Mouse (Mus musculus): ENCODE data around the gene Fgf22.
"Not testable (repeated sequence)": the region's sequence is repeated elsewhere in the genome, so short reads cannot be mapped to it uniquely, and the experiment has no call there.

The Fgf22 gene

GRCm38 (mm10) chr10:79733847-79734246 is 21.0 kb upstream of the Fgf22 start:
- no peak for DNase-seq (ENCODE audit: low spot score)

DNA sequence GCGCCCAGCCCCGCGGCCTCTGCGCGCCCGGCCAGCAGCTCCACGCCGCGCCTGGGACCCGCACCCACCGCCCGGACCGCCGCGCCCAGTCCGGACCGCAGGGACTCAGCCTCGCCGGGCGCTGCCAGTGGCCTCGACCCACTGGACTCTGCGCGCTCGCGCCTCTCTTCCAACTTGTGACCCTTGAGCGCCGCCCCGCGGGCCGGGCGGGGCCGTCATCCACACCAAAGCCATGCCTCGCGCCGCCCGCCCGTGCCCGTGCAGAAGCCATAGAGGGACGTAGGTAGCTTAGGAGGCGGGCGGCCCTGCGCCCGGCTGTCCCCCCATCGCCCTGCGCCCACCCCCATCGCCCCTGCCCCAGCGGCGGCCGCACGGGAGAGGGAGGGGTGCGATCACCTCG is 19.5 kb upstream of the Fgf22 start:
- DNase-seq (ENCODE audit: low spot score): no peak

DNA sequence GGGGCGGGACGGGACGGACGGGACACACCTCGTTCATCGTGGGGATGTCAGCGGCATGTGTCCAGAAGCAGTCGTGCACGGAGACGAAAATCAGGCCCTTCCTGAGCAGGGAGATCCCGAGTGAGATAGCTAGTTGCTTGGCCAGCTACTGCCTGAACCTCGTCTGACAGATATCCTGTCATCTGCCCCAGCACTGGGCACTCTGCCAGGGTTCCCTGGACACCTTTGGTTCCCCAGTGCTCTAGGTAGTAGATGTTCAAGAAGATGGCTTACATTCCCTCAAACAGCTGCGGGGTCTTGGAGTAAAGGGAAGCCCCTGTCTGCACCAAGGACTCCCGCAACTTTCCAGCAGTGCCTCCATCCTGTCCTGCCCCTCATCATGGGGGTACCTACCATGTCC is 18.2 kb upstream of the Fgf22 start:
- DNase-seq (ENCODE audit: low spot score): no peak

- no peak for DNase-seq (ENCODE audit: low spot score)
These were observed 16.6 kb upstream of the Fgf22 start for GRCm38 (mm10) chr10:79738259-79738658.

DNA sequence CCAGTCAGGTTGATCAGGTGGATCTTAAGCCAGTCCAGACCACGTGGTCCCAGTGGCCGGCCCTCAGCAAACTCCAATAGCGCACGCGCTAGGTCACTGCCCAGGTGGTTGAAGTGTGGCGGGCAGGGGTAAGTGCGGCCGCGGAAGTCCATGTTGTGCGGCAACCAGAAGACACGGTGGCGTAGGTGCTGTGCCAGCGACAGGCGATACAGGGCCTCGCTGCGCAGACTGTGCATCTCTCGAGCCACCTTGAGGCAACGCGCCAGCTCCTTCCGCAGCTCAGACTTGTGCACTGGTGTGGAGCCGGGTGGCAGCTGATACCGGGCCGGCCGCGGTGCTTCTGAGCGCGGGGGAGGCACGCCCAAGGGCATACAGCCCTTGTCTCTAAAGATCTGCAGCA is 15.6 kb upstream of the Fgf22 start:
- no peak for DNase-seq (ENCODE audit: low spot score)

DNA sequence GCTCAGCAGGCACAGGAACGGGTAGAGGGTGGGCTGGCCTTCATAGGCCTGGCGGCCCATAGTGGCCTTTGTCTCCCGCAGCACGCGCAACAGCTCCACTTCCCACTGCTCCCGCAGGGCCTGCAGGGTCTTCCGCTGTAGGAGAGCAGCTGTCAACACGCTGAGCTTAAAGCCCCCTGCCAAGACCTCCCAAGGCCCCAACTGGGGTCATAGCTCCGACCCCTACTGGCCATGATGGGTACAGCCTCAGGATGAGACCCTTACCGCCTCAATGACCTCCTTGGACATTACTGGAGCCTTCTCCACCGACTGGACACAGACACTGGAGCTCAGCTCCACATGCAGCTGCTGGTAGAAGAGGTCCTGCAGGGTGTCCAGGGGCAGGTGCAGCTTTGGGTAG is 14.0 kb upstream of the Fgf22 start:
- no peak for DNase-seq (ENCODE audit: low spot score)

GRCm38 (mm10) chr10:79743161-79743560 is 11.7 kb upstream of the Fgf22 start:
- DNase-seq (ENCODE audit: low spot score): no peak

- DNase-seq (ENCODE audit: low spot score): no peak
These were observed 11.1 kb upstream of the Fgf22 start for GRCm38 (mm10) chr10:79743650-79744365.

- DNase-seq (ENCODE audit: low spot score): no peak
These were observed 9.5 kb upstream of the Fgf22 start for GRCm38 (mm10) chr10:79745411-79745810.

- DNase-seq (ENCODE audit: low spot score): peak; percentile 94
These were observed 8.7 kb upstream of the Fgf22 start, which contains the start of gene Polrmt for GRCm38 (mm10) chr10:79745898-79746773. Polrmt (minus strand) TSS chr10:79746581.

- peak; percentile 3 for DNase-seq (ENCODE audit: low spot score)
These were observed 8.1 kb upstream of the Fgf22 start for GRCm38 (mm10) chr10:79746774-79747151.

DNA sequence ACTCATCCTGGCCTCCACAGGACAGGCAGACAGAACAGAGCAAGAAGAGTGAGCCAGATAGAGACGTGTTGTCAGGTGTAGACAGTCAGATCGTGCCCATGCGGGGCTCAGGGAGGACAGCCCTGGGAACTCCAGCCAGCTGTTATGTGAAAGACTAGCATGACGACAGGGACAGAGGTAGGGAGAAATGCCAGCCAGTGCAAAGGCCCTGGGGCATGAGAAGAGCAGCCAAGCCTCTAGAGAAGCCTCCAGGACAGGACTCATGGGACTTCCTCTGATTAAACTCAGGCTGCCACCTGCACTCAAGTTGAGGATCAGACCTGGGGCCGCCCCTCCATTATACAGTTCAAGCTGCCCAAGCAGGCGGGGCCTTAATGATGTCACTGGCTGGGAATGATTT is 6.4 kb upstream of the Fgf22 start:
- DNase-seq (ENCODE audit: low spot score): peak; percentile 3

- DNase-seq (ENCODE audit: low spot score): no peak
These were observed 978 bp downstream of the Fgf22 start for GRCm38 (mm10) chr10:79755854-79756253.

DNA sequence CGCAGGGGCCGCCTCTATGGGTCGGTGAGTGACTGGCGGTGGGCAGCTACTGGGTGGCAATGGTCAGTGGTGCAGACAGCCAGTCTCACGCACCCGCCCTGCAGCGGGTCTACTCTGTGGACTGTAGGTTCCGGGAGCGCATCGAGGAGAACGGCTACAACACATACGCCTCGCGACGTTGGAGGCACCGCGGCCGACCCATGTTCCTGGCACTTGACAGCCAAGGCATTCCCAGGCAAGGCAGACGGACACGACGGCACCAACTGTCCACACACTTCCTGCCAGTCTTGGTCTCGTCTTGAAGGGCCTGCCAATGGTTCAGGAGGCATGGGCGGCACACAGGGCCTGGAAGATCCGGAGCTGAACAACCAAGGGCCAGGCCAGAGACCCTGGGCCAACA is 1.8 kb downstream of the Fgf22 start:
- no peak for DNase-seq (ENCODE audit: low spot score)

- not testable (repeated sequence) for DNase-seq (ENCODE audit: low spot score)
These were observed 4.8 kb downstream of the Fgf22 start for GRCm38 (mm10) chr10:79759675-79760074.

GRCm38 (mm10) chr10:79760603-79761143 is 5.8 kb downstream of the Fgf22 start:
- no peak for DNase-seq (ENCODE audit: low spot score)

DNA sequence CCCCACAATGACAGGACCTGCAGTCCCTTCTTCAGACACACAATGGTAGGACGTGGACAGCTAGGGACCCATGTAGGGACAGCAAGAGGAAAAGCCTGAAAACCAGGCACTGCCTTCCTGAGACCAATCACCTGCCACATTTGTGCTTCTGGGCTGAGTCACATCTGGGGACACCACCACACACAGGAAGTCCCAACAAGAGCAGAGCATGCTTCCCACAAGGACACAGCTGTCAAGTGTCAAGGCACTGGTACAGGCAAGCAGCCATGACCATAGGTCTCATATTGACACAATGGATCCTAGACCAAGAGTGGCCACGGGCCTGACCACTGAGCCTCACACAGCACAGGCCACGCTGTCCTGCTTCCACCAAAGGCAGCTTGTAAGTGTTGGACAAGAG is 8.0 kb downstream of the Fgf22 start:
- DNase-seq (ENCODE audit: low spot score): no peak

- DNase-seq (ENCODE audit: low spot score): no peak
These were observed 9.4 kb downstream of the Fgf22 start for GRCm38 (mm10) chr10:79764234-79764633.

GRCm38 (mm10) chr10:79765228-79765745 is 10.4 kb downstream of the Fgf22 start:
- no peak for DNase-seq (ENCODE audit: low spot score)

- no peak for DNase-seq (ENCODE audit: low spot score)
These were observed 11.2 kb downstream of the Fgf22 start for GRCm38 (mm10) chr10:79766001-79766507.

GRCm38 (mm10) chr10:79766508-79767325 is 11.8 kb downstream of the Fgf22 start, which contains the start of gene Rnf126:
Rnf126 (minus strand) TSS chr10:79766952.
- peak; percentile 99 for DNase-seq (ENCODE audit: low spot score)

Data from ovary, postnatal 36 days (tissue).